Mouse (Mus musculus) hematopoietic stem cell, adult 5-6 weeks (primary cell): Measurements from ENCODE around the gene Wdr62. TPM values are rescaled to one million over a fixed set of nuclear protein-coding genes. Genes with fewer than 3 reads are reported as not detected.
"Not testable (repeated sequence)": the region's sequence is repeated elsewhere in the genome, so short reads cannot be mapped to it uniquely, and the experiment has no call there.

Experiments
- ATAC-seq, 2 experiments: fragments of 125-278 bp in 1 of 2; replicated peaks in 1 of 2; 2 replicates each; pipeline ENCODE4 v1.8.0; 2016 to 2017; ENCODE audit warnings: inconsistent platforms in 2 of 2, mild to moderate bottlenecking in 2 of 2, moderate number of reproducible peaks in 2 of 2, low read depth in 1 of 2, moderate TSS enrichment in 1 of 2; ENCODE audit not compliant: low FRiP score in 2 of 2, poor library complexity in 2 of 2, severe bottlenecking in 2 of 2, insufficient read depth in 1 of 2, low TSS enrichment in 1 of 2
- total RNA-seq: library from RNA; stranded (forward); fragments of 172-1452, 232-1000 nt; gene quantifications from 2 replicates; pipeline ENCODE4 v1.2.3, GENCODE M21; 2017

Gene Wdr62
- total RNA-seq, 1 experiment from 2014 or later: 6.3 TPM

DNA sequence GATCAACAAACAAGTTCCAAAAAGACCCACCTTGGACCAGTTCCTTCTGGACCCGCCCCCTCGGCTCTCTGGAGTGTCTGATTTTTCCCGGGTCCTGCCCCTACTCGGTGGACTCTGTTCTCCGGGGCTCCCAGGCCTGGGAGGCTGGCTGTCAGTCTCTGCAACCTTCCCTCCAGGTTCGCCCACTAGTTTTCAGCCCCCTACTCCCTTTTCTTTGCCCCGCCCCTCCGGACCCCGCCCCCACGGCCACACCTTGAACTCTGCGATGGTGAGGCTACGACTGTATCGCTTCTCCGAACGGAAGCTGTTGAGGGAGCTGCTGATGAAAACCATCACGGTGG, 48.9 kb downstream of the Wdr62 start:
- ATAC-seq: no peak

- ATAC-seq: no peak
These were observed 56.0 kb downstream of the Wdr62 start for GRCm38 (mm10) chr7:30224206-30224605.

DNA sequence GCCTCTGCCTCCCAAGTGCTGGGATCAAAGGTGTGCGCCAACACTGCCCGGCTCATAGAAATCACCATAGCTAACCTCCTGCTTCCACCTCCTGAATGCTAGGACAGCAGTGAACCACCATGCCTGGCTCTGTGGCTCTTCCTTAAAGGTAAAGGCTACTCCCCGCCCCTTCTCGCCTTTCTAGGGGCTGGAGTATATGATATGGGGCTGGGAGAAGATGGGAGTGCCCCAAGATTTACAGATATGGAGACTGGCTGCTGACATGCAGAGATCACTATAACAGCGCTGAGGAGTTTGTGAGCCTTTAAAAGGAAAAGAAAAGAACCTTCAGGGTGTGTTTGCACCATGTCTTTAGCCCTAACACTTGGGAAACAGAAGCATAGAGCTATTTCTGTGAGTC, 58.0 kb downstream of the Wdr62 start:
- ATAC-seq: no peak

GRCm38 (mm10) chr7:30221433-30221832, 58.8 kb downstream of the Wdr62 start:
- no peak for ATAC-seq

DNA sequence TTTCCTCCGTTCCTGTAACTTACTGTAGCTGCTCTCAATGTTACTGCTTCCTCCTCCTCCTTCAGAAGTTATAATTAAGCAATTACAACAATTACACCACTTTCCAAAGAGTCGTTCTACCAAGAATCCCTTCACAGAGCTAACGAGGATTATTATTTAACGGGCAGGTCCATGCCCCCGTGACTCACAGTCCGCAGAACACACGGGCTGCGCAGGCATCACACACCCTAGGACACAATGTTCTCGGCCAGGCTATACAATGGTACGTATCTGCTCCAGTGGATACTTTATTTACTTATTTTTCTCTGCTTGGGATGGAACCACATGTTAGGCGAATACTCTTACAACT, 60.2 kb downstream of the Wdr62 start:
- ATAC-seq: peak; percentile 25 to 30; a peak in 2 of 4 replicates

GRCm38 (mm10) chr7:30219293-30220007, 60.8 kb downstream of the Wdr62 start:
- ATAC-seq: peak; percentile 63 to 80

DNA sequence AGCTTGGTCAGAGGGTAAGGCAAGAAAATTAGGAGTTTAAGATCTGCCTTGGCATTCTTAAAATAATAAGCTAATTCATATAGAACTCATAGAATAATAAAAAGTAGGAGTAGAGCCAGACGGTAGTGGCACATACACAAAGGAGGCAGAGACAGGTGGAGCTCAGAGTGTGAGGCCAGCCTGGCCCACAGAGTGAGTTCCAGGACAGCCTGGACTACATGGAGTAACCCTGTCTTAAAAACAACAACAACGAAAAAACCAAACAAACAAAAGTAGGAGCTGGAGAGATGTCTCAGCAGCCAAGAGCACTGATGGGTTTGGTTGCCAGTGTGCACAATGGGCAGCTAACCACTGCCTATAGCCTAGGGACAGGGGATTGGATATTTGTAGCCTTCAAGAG, 62.9 kb downstream of the Wdr62 start:
- ATAC-seq: no peak

GRCm38 (mm10) chr7:30216723-30217151, 63.5 kb downstream of the Wdr62 start:
- peak; percentile 60 to 79 for ATAC-seq

DNA sequence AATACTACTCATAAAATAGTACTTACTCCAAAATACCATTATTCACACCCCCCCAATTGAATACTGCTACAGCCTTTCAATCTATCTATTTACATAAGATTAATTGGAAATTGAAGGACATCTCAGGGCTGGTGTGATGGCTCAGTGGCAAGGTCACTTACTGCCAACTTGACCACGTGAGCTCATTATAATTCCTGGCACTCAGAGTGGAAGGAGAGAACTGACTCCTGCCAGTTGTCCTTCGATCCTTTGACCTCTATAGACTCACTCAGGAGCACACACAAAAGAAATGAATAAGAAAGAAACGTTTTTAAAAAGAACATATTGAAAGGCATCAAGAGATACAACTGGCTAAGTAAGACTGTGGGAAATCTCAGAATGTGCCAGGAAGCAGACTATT, 64.3 kb downstream of the Wdr62 start:
- no peak for ATAC-seq

GRCm38 (mm10) chr7:30213881-30214280, 66.3 kb downstream of the Wdr62 start:
- no peak for ATAC-seq

DNA sequence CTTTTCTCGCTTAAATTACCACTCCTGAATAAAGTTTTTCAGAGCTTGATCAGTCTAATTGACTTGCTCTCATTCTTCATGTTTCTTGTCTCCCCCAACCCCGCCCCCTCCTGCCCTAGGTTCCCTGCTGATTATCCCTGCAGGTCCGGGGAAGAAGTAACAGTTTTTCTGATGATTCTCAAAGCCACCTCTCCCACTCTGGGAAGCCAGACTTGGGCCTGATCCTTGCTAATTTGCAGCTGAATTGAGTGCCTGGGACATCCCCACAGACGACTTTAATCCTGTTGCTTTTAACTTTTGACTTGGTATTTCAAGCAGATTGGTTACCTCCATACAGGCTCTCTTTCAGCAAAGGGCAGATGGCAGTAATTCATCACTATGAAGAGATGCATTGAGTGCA, 69.2 kb downstream of the Wdr62 start:
- no peak for ATAC-seq

DNA sequence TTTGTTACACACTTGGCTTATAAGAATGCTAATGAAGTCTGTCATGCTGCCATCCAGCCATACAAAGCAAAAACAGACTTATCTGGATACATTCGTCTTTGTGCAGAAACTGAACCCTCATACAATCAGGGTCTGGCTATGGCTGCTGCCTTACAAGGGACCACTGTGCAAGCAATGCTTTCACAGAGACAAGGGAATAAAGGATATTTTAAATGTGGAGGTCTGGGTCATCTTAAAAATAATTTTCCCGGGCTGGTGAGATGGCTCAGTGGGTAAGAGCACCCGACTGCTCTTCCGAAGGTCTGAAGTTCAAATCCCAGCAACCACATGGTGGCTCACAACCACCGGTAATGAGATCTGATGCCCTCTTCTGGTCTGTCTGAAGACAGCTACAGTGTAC, 73.9 kb downstream of the Wdr62 start:
- ATAC-seq: not testable (repeated sequence)

GRCm38 (mm10) chr7:30205383-30205782, 74.8 kb downstream of the Wdr62 start:
- ATAC-seq: peak; percentile 78 to 86; a peak in 3 of 4 replicates

DNA sequence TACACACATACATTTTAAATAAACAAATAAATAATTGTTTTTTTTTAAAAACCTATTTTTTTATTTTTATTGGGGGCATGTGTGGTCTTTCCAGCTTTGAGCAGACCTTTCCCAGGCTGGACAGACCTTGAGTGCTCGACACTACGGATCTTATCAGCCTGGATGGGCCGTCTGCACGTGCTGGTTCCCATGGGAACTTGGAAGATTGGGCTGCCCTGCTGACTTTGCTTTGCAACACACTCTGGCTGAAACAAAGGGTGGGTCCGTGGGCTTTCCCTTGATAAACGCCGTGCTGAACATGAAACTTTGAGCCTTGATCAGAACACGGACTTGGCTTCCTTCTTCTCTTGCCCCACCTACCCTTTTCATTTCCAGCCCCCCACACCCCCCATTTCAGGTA, 75.8 kb downstream of the Wdr62 start:
- ATAC-seq: no peak

- no peak for ATAC-seq
These were observed 77.1 kb downstream of the Wdr62 start for GRCm38 (mm10) chr7:30202895-30203690.

GRCm38 (mm10) chr7:30200661-30201060, 79.6 kb downstream of the Wdr62 start:
- not testable (repeated sequence) for ATAC-seq

DNA sequence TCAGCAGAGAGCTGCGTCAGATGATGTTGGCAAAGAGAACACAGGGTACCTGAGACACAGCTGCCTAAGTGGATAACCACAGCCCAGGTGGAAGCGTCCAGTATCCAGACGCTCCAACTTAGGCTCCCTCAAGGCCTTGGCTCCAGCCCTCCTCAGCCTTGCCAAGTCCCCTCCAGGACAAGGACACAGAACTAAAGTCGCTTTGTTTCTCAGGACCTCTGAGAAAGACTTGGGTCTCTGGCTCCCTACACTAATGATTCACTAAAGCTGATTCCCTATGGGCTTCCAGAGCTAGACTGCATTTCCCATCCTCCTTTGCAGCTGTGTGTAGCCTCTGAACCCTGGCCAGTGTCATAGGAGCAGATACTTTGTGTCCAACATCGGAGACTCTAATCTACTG, 80.0 kb downstream of the Wdr62 start:
- no peak for ATAC-seq

DNA sequence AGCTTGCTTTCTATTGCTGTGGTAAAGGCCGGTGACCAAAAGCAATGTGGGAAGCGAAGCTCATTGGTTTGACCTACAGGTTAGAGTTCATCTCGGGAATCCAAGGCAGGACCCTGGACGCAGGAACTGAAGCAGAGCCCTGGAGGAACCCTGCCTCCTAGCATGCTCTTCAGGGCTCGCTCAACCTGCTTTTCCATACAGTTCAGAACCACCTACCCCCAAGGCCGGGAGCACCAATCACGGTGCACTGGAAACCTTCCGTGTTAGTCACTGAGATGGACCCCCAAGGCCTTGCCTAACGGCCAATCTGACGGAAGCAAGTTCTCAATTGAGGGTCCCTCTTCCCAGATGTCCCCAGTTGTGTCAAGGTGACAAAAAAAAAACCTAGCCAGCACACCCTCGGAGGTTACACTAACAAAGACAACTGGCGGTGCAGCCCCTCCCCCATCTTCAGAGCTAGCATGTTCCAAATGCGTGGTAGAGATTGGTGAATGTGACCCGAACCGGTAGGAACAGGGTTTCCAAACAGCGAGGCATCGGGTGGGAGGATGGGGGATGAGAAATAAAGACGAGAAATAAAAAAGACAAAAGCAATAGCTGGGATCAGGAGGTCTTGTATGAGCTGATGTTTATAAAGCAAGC, 80.6 kb downstream of the Wdr62 start:
- ATAC-seq: no peak
